Mouse (Mus musculus) cerebellum, postnatal 14 days (tissue): Measurements from ENCODE around the gene 1700014D04Rik.
A peak's percentile ranks its signal among the peaks of the same experiment; 100 is the strongest.
"Not testable (repeated sequence)": the region's sequence is repeated elsewhere in the genome, so short reads cannot be mapped to it uniquely, and the experiment has no call there.

Source experiments
- DNase-seq, 2 experiments: peaks; one replicate each; pipeline ENCODE4 v3.0.0; 2021; ENCODE audit warnings: mixed read lengths in 2 of 2

The 1700014D04Rik gene

GRCm38 (mm10) chr13:59746711-59747110 is at the start of gene 1700014D04Rik:
Gene 1700014D04Rik (minus strand): TSS chr13:59746752.
- DNase-seq: peak in 1 of 2 experiments; percentile 41

- DNase-seq: no peak
Measured at GRCm38 (mm10) chr13:59795807-59796465, 49.4 kb upstream of the 1700014D04Rik start.

- peak; percentile 26 to 60 for DNase-seq
Measured at GRCm38 (mm10) chr13:59794786-59795185, 48.2 kb upstream of the 1700014D04Rik start.

- no peak for DNase-seq
Measured at GRCm38 (mm10) chr13:59782145-59782544, 35.6 kb upstream of the 1700014D04Rik start, which contains the start of gene Gm49354. Gene Gm49354 (minus strand): TSS chr13:59782245.

GRCm38 (mm10) chr13:59779744-59780264 is 33.3 kb upstream of the 1700014D04Rik start:
- DNase-seq: not testable (repeated sequence)

- DNase-seq: no peak
Measured at GRCm38 (mm10) chr13:59779213-59779612, 32.7 kb upstream of the 1700014D04Rik start.

GRCm38 (mm10) chr13:59775168-59775567 is 28.6 kb upstream of the 1700014D04Rik start:
- DNase-seq: no peak

- peak; percentile 57 to 73 for DNase-seq
Measured at GRCm38 (mm10) chr13:59771257-59771656, 24.7 kb upstream of the 1700014D04Rik start.

- DNase-seq: peak; percentile 29 to 36
Measured at GRCm38 (mm10) chr13:59770847-59771246, 24.3 kb upstream of the 1700014D04Rik start.

- peak; percentile 85 to 87 for DNase-seq
Measured at GRCm38 (mm10) chr13:59770164-59770562, 23.6 kb upstream of the 1700014D04Rik start.

- DNase-seq: peak; percentile 99 to 100
Measured at GRCm38 (mm10) chr13:59769296-59770163, 23.0 kb upstream of the 1700014D04Rik start, which contains the start of gene Isca1. Gene Isca1 (minus strand): TSS chr13:59769810.

GRCm38 (mm10) chr13:59768531-59768930 is 22.0 kb upstream of the 1700014D04Rik start:
- DNase-seq: peak in 1 of 2 experiments; percentile 20

- no peak for DNase-seq
Measured at GRCm38 (mm10) chr13:59766786-59767515, 20.4 kb upstream of the 1700014D04Rik start.

- DNase-seq: no peak
Measured at GRCm38 (mm10) chr13:59762791-59763190, 16.2 kb upstream of the 1700014D04Rik start.

- no peak for DNase-seq
Measured at GRCm38 (mm10) chr13:59756906-59757305, 10.4 kb upstream of the 1700014D04Rik start.

- DNase-seq: no peak
Measured at GRCm38 (mm10) chr13:59750310-59750709, 3.8 kb upstream of the 1700014D04Rik start.

GRCm38 (mm10) chr13:59746164-59746563 is 388 bp downstream of the 1700014D04Rik start:
- DNase-seq: no peak

GRCm38 (mm10) chr13:59745462-59745861 is 1.1 kb downstream of the 1700014D04Rik start:
- DNase-seq: no peak

- DNase-seq: no peak
Measured at GRCm38 (mm10) chr13:59741697-59742096, 4.9 kb downstream of the 1700014D04Rik start.

- peak in 1 of 2 experiments; percentile 33 for DNase-seq
Measured at GRCm38 (mm10) chr13:59741096-59741495, 5.5 kb downstream of the 1700014D04Rik start.

- no peak for DNase-seq
Measured at GRCm38 (mm10) chr13:59739397-59739796, 7.2 kb downstream of the 1700014D04Rik start.

GRCm38 (mm10) chr13:59738455-59738854 is 8.1 kb downstream of the 1700014D04Rik start:
- no peak for DNase-seq

GRCm38 (mm10) chr13:59735190-59735589 is 11.4 kb downstream of the 1700014D04Rik start:
- DNase-seq: no peak
